Mouse (Mus musculus) gastrocnemius, postnatal 4 days (tissue): ENCODE results near the gene Snapc2. TPM values are rescaled to one million over a fixed set of nuclear protein-coding genes. Genes with fewer than 3 reads are reported as not detected.

Source experiments
- DNase-seq, 2 experiments: peaks; one replicate each; pipeline ENCODE4 v3.0.0; 2021 to 2022; ENCODE audit warnings: low spot score in 2 of 2, mixed read lengths in 2 of 2
- long read RNA-seq, 2 experiments: library from polyadenylated mRNA; stranded (forward); transcript quantifications; one replicate each; pipeline ENCODE4 v2.0.0; 2021
- total RNA-seq, 2 experiments: library from RNA; stranded (reverse); gene quantifications; 2 replicates each; pipeline ENCODE4 v1.2.3; 2021

Snapc2 gene
- 10 to 100 TPM; 21.7 to 22.5 TPM for total RNA-seq
- long read RNA-seq, experiment 1, transcript Snapc2-201 (5 exons, 1,536 nt): major isoform, 18 of 22 reads
- long read RNA-seq, experiment 1, partial matches to known transcripts: 2 of 22 reads
- long read RNA-seq, experiment 1, other reads (novel, unspliced or antisense): 2 of 22 reads
- long read RNA-seq, experiment 2, transcript Snapc2-201 (5 exons, 1,536 nt): major isoform, 19 of 19 reads
- long read RNA-seq, experiment 2, partial matches to known transcripts: 0 of 19 reads
- long read RNA-seq, experiment 2, other reads (novel, unspliced or antisense): 0 of 19 reads

GRCm38 (mm10) chr8:4252934-4253841 is at the start of gene Snapc2:
TSS of gene Snapc2 (plus strand) at chr8:4253080.
- peak; percentile 91 to 98 for DNase-seq

GRCm38 (mm10) chr8:4205246-4206123 is 47.4 kb upstream of the Snapc2 start:
- no peak for DNase-seq

DNA sequence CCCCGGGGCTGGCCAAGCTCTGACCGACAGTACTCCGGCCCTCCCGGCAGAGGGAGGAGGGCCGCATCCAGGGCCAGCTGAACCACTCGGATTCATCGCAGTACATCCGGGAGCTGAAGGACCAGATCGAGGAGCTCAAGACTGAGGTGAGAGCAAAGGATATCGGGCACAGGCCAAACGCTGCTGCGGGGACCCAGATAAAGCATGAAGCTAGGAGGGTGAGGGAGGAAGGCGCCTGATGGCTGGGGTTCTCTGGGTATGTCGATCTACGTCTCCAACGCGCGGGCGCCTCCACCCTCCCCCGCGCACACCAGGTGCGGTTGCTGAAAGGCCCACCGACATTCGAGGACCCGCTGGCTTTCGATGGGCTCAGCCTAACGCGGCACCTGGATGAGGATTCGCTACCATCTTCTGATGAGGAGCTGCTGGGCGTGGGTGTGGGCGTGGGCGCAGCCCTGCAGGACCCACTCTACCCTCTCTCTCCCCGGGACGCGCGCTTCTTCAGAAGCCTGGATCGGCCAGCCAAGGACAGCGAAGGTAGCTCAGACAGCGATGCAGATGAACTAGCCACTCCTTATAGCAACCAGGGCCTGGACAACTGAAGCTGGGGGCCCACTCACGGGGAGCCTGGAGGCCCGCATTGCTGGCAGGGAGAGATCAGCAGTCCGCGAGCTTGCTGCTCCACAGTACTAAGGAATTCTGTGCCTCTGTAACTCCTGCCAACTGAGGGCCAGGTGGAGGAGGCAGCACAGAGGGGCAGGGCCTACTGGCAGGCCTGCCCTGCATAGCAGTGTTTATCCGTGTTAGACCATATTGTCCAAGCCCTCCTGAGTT is 46.5 kb upstream of the Snapc2 start:
- DNase-seq: no peak

DNA sequence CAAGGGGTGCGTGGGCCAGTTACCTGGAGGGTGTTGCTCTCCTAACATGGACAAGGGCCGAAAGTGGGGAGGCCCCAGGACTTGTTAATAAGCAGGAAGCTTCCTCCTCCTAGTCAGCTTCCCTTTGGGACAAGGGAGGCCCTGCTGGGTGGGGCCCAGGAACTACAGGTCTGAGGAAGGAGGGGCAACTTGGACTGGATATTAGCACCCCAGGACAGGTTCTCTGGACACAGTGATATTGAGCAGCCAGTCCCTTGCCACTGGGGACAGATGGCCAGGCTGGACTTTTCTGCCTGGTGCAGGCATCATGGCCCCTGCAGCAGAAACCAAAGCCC is 45.9 kb upstream of the Snapc2 start:
- DNase-seq: no peak

DNA sequence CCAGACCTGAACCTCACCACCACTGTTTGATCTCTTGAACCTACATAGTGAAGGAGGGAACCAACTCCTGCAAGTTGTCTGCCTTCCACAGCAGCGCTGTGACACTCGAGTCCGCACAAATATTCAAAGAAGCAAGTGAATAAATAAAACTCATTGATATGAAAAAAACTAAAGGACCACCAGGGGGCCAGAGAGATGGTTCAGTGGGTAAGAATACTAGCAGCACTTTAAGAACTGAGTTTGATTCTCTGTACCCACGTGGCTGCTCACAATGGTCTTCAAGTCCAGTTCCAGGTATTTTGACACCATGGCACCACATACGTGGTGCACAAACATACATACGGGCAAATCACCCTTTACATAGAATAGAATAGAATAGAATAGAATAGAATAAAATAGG is 41.8 kb upstream of the Snapc2 start:
- no peak for DNase-seq

DNA sequence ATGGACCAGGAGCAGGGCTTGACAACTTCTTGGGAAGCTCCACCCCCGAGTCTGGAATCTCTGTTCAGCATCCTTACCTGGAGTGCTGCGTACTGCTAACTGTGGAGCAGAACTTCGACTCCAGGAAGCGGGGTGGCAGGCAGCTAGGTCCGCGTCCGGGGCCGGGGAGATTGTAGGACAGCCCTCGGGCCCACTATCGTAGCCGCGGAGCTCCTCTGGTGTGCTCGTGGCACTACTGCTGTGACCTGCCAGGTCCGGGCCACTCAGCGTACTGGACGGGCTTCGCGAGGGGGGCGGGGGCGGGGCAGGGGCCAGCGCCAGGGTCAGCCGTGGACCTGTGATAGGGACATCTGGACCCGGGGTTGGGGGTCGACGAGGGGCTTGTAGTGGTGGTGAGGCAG is 40.1 kb upstream of the Snapc2 start:
- no peak for DNase-seq

- DNase-seq: no peak
Observed at GRCm38 (mm10) chr8:4213210-4214005, 39.5 kb upstream of the Snapc2 start.

DNA sequence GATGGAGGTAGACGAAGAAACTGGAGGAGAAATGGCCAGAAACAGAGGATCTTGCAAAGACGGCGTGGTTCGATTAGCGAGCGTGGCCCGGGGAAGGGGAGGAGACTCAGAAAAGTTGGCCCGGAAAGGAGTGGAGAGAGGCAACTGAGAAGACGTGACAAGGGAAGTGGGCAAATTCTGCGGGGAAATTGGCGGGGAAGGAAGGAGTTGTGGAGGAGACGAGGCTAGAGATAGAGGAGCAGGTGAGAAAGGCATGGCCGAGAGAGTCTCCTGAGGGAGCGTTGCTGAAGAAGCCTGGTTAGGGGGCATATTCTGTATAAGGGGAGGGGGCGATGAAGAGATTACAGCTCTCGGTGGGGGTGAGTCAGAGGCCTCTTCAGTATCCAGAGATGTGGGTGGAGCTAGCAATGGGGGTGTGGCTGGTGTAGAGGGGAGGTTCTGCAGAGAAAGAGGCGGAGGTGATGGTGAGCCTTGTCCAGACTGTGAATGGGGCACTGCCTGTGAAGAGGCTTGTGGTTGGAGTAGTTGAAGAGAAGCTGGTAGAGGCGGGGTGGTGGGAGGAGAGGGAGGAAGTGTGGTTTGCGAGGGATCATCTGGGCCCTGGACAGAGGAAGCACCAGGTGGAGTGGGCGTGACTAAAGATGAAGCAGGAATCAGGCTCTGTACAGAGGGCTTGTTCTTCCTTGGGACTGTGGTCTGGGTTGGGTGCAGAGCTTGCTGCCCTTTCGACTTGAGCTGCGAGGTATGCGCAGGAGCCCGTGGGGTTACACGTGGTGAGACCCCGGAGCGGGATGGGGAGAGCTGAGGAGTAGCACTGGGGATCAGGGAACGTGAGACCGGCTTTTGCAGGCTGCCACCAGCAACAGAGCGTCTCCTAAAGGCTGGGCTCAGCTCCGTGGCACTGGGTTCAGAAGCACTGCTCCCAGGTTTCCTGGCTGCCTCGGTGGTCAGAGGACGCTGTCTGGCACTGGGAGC is 38.6 kb upstream of the Snapc2 start:
- DNase-seq: peak in 1 of 2 experiments; percentile 30

DNA sequence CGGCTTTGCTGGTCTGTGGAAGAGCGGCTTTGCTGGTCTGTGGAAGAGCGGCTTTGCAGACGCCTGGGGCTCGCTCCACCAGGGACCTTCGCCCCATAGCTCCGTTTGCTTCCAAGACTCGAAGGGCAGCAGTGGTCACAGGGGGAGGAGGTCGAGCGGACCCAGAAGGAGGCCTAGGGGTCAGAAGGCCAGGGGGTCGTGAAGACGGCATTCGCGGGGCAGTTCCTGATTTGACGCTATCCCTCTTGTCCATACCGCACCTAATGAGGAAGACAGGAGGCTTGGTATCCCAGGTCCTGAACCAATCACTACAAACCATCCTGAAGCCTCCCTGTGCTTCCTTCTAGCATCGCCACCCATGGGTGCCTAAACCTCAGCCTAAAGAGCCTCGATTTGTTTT is 36.6 kb upstream of the Snapc2 start:
- no peak for DNase-seq

DNA sequence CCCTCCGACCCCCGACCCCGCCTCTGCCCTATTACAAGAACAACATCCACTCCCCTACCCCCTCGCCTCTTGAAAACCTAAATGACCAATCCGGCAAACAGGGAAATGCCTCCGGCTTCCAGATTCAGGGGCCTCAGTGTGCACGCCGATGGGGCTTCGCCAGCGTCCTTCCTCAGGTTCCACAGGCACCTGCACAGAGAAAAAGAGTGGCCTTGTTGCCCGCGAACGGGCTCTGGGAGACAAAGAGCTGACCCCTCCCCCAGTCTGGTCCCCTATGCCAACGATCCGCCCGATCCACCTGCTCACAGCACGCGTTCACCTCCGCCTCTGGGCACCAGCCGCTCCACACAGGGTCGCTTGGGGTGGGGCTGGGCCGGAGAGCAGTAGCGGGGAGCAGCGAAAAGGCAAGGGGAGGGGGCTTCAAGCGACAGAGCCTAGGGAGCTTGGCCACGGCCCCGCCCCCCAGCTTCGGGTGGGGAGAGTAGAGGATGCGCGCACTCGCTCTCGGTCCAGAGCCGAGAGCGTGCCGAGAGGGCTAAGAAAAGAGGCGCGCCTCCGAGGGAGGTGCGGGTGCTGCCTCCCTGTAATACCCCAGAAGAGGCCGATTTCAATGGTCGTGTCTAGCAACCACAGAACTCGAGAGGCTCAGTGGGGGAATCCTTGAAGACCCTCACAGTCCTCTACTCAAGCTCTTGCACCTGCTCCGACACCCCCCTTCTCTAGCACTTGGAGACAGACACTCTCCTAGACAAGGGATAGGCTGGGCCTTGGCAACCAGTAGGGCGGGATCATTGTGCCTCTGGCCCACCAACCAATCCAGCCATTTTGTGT is 35.9 kb upstream of the Snapc2 start, which contains the start of gene Prr36:
Prr36 (minus strand) TSS at position 669 of the 831 bp plus-strand sequence.
- DNase-seq: no peak

DNA sequence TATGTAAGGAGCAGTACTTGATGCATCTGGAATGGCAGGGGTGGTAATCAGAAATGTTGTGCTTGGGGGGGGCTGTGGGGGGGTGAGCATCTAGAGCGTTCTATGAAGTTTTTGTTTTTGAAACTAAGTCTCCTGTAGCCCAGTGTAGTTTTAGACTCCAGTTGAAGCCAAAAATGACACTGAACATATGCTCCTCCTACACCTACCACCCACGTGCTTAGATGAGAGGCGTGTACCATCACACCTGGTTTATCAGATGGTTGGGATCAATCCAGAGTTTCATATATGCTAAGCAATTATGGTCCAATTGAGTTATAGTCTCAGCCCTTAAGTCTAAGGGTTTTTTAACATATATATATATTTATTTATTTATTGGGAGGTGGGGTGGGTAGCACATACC is 33.3 kb upstream of the Snapc2 start:
- no peak for DNase-seq

DNA sequence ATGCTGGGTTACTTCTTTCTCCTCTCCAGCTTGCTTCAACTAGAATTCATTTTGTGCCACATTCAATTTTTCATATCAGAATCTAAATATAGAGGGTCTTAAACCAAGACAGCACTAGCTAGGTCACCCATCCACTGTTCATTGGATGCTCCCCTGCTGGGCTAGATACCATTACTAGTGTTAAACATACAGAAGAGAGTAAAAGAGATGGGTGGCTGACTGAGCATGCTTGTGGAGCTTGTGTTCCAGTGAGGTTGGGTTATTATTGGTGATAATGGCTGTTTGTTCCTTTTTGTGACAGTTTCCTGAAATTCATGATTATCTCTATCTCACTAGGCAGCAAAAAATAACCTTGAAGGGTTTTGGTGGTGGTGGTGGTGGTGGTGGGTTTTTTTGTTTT is 30.8 kb upstream of the Snapc2 start:
- DNase-seq: no peak

- DNase-seq: no peak
Observed at GRCm38 (mm10) chr8:4226323-4226722, 26.6 kb upstream of the Snapc2 start.

DNA sequence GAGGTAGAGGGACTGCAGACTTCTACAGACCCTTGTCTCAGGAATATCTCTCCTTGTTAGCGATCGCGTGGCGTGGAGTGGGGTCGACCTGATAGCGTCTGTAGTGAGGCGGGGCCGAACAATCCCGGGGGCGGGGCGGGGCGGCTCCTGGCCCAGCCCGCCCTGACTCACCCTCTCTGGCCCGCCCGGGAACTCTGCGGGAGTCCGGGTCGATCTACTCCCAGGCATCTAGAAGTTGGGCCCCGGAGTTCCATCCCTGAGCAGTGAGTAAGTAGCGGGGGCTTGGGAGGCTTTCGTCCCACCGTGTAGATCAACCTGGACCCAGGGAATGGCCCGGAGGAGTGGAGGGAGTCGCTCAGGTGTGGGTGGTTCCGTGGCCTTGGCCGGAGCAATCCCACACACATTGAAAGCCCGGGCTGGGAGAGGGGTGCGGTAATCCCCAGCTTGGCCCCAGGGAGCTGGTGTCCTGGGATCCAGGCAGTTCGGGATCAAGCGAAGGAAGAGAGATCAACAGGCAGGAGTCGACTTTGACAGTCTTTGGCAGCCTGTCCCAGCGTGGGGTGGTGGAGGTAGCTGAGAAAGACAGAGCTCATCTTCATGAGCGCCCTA is 26.0 kb upstream of the Snapc2 start, which contains the start of gene Lrrc8e:
Lrrc8e (plus strand) TSS at position 89 of the 609 bp plus-strand sequence.
- no peak for DNase-seq

GRCm38 (mm10) chr8:4227919-4228318 is 25.0 kb upstream of the Snapc2 start:
- DNase-seq: no peak

DNA sequence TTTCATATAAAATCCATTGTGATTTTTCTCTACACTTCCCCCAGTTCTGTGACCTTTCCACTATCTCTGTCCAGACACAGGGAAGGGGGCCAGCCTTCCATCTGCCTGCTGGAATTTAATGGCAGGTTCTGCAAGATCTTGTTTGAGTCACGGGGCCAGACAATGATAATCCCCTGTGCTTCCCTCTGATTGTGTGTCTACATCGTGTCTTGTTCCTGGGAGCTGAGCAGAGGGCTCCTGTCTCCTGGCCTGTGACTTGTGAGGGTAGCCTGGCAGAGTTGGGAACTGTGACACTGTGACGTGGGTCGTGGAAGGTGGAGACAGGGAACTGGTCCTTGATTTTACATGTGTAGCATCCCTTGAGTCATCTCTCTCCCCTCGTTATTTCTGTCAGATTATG is 23.1 kb upstream of the Snapc2 start:
- DNase-seq: no peak
